ENCODE assay signal across 8 mouse cellular contexts in the genomic region with DNA sequence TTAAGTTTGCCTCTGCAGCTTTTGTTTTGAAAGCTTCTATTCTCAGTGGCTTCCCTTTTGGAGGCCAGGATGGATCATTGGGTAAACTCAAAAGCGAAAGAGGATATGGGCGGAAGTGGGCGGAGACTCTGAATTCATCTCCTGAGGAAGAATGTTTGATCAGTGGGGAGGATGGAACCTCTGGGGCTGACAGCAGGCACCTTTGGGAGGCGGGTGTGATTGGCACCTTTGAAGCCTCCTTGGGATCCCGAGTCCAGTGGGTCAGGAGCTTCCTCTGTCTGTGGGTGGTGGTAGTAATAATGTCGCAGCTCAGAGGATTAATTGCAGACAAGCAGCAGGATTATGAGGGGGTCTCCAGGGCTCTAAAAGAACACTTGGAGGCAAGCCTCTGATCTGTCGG.
DNase-seq lines count a peak whose midpoint lies in the region; ATAC-seq and TF ChIP-seq lines count a peak whose summit lies in the region.

No protein-coding gene starts in this region.

- TF ChIP-seq POLR2A in liver, adult 2 months (IDR thresholded peaks at IDR 0.05; ENCODE audit: extremely low read depth, insufficient read depth, low read length), result no peak
- no peak for TF ChIP-seq POLR2A in myocyte (IDR thresholded peaks at IDR 0.05; ENCODE audit: insufficient read length, low read depth)

- no peak for TF ChIP-seq CTCF in liver, adult 2 months (IDR thresholded peaks at IDR 0.05; ENCODE audit: low read depth, low read length)

- peak; percentile 19 for DNase-seq in liver, adult 2 months (ENCODE audit: extremely low read depth, low read depth, low spot score)
- DNase-seq in liver, result no peak
- DNase-seq in embryonic facial prominence, embryonic 11.5 days (ENCODE audit: low spot score), result peak; percentile 55
- peak; percentile 48 to 55 for DNase-seq in kidney, postnatal 25 days
- DNase-seq in right cerebral cortex, adult 2 months (ENCODE audit: low spot score in 2 of 2), result no peak
- DNase-seq in Muller cell, postnatal 12 days (ENCODE audit: inconsistent ontology term), result no peak

- no peaks in the 10 kb centered on the region for H3K36me3 ChIP-seq in liver, adult 2 months (ENCODE audit: control insufficient read depth, insufficient read depth, low read length)
- H3K36me3 ChIP-seq in embryonic facial prominence, embryonic 11.5 days (replicated peaks; ENCODE audit: control insufficient read depth, insufficient read depth, low read depth, low read length), result no peaks in the 10 kb centered on the region
- H3K36me3 ChIP-seq in myocyte (ENCODE audit: control insufficient read depth, insufficient read depth), result no peaks in the 10 kb centered on the region

- no peak overlapping the region for H3K9ac ChIP-seq in liver, adult 2 months (ENCODE audit: low read depth, low read length)
- no peak overlapping the region for H3K9ac ChIP-seq in embryonic facial prominence, embryonic 11.5 days (replicated peaks; ENCODE audit: low read length)

- H3K4me2 ChIP-seq in embryonic facial prominence, embryonic 11.5 days (ENCODE audit: low read depth, low read length), result no peak overlapping the region
- H3K4me2 ChIP-seq in myocyte (ENCODE audit: low read depth), result peak overlapping the region; percentile 74

- H3K27ac ChIP-seq in liver, adult 2 months (replicated peaks; ENCODE audit: insufficient read depth, low read depth, low read length), result no peak overlapping the region
- H3K27ac ChIP-seq in embryonic facial prominence, embryonic 11.5 days (replicated peaks; ENCODE audit: low read depth, low read length), result no peak overlapping the region

- no peak overlapping the region for H3K4me3 ChIP-seq in liver, adult 2 months (ENCODE audit: insufficient read depth, low read depth, low read length)
- H3K4me3 ChIP-seq in embryonic facial prominence, embryonic 11.5 days (ENCODE audit: low read depth, low read length), result no peak overlapping the region
- H3K4me3 ChIP-seq in myocyte, result no peak overlapping the region

- no peak for ATAC-seq in embryonic facial prominence, embryonic 11.5 days (replicated peaks; ENCODE audit: insufficient number of reproducible peaks, low FRiP score, low TSS enrichment, low read depth)
- ATAC-seq in frontal cortex, adult (ENCODE audit: low TSS enrichment), result no peak

- H3K4me1 ChIP-seq in liver, adult 2 months (ENCODE audit: control insufficient read depth, insufficient read depth, low read length), result no peaks in the 10 kb centered on the region
- H3K4me1 ChIP-seq in embryonic facial prominence, embryonic 11.5 days (ENCODE audit: control insufficient read depth, insufficient read depth, low read length), result no peaks in the 10 kb centered on the region; the same call in 1 of the 2 replicates

- 52% methylated on average over 7 of the region's 7 CpGs for WGBS in liver, adult 2 months
- WGBS in embryonic facial prominence, embryonic 11.5 days, result 14% methylated on average over 7 of the region's 7 CpGs

- no peaks in the 10 kb centered on the region for H3K9me3 ChIP-seq in embryonic facial prominence, embryonic 11.5 days (replicated peaks; ENCODE audit: control insufficient read depth, low read length)

- H3K79me2 ChIP-seq in liver, adult 2 months (ENCODE audit: control insufficient read depth, insufficient read depth, low read length), result no peaks in the 10 kb centered on the region
- no peaks in the 10 kb centered on the region for H3K79me2 ChIP-seq in myocyte (ENCODE audit: control insufficient read depth, insufficient read depth)

- no peaks in the 10 kb centered on the region for H3K27me3 ChIP-seq in liver, adult 2 months (ENCODE audit: control insufficient read depth, insufficient read depth, low read length)
- H3K27me3 ChIP-seq in embryonic facial prominence, embryonic 11.5 days (ENCODE audit: control insufficient read depth, insufficient read depth, low read length), result no peaks in the 10 kb centered on the region
- H3K27me3 ChIP-seq in myocyte (ENCODE audit: control insufficient read depth, insufficient read depth, insufficient read length), result no peaks in the 10 kb centered on the region

- no peak overlapping the region for H3ac ChIP-seq in myocyte (ENCODE audit: control insufficient read depth, insufficient read length)

TF ChIP-seq in myocyte, 11 proteins besides CTCF, POLR2A, EP300 and RAD21:
- TF ChIP-seq USF1 (IDR thresholded peaks at IDR 0.05; ENCODE audit: low read depth), result no peak
- no peak for TF ChIP-seq MYOG (IDR thresholded peaks at IDR 0.05; ENCODE audit: control insufficient read depth in 1 of 3, insufficient read depth in 1 of 3, insufficient read length in 2 of 3, low read depth in 2 of 3)
- TF ChIP-seq SRF (IDR thresholded peaks at IDR 0.05; ENCODE audit: control insufficient read depth, insufficient read length, low read depth), result no peak
- no peak for TF ChIP-seq TCF3 (IDR thresholded peaks at IDR 0.05; ENCODE audit: insufficient read length, low read depth)
- TF ChIP-seq REST (IDR thresholded peaks at IDR 0.05; ENCODE audit: insufficient read depth, insufficient read length), result no peak
- TF ChIP-seq TCF12 (IDR thresholded peaks at IDR 0.05; ENCODE audit: insufficient read depth, poor library complexity, severe bottlenecking), result no peak
TF ChIP-seq in myocyte: peak in this region for 0.

Comparison
In these comparisons a context has a peak if more than half of its experiments do, and no peak if none do; other contexts are left out.
1. DNase-seq: peak in liver, adult 2 months (single experiment), embryonic facial prominence, embryonic 11.5 days (single experiment) and kidney, postnatal 25 days (2 of 2); none in liver (single experiment), right cerebral cortex, adult 2 months (0 of 2) and Muller cell, postnatal 12 days (single experiment).